Mouse (Mus musculus) hindbrain, embryonic 15.5 days (tissue): ENCODE results near the gene Barhl2. TPM values are rescaled to one million over a fixed set of nuclear protein-coding genes. Genes with fewer than 3 reads are reported as not detected.
A peak's percentile ranks its signal among the peaks of the same experiment; 100 is the strongest.

ENCODE experiments used
- ATAC-seq: fragments of 200-750 bp; cut with Nextera tagmentation; 2 replicates; pipeline ENCODE4 v1.8.0; 2017; ENCODE audit warnings: low read depth, moderate number of reproducible peaks, moderate TSS enrichment; ENCODE audit not compliant: low FRiP score
- H3K27ac ChIP-seq: fragments of 300-500 bp; sonication (generic); replicated peaks from 2 replicates; pipeline ENCODE4 v1.5.1; 2015; ENCODE audit warnings: mild to moderate bottlenecking, inconsistent platforms
- H3K27me3 ChIP-seq: fragments of 300-500 bp; sonication (generic); 2 replicates; pipeline ENCODE4 v1.6.1; 2015; ENCODE audit warnings: control low read depth, inconsistent platforms
- H3K36me3 ChIP-seq: fragments of 300-500 bp; sonication (generic); 2 replicates; pipeline ENCODE4 v1.6.1; 2015; ENCODE audit warnings: control low read depth, inconsistent platforms
- H3K4me1 ChIP-seq: fragments of 300-500 bp; sonication (generic); replicated peaks from 2 replicates; pipeline ENCODE4 v1.6.1; 2015; ENCODE audit warnings: control low read depth, inconsistent platforms
- H3K4me2 ChIP-seq: fragments of 300-500 bp; sonication (generic); 2 replicates; pipeline ENCODE4 v1.6.1; 2015; ENCODE audit warnings: moderate library complexity, mild to moderate bottlenecking, inconsistent platforms
- H3K4me3 ChIP-seq: fragments of 300-500 bp; sonication (generic); 2 replicates; pipeline ENCODE4 v1.5.1; 2015; ENCODE audit warnings: mild to moderate bottlenecking, inconsistent platforms
- H3K9ac ChIP-seq: fragments of 300-500 bp; sonication (generic); 2 replicates; pipeline ENCODE4 v1.6.1; 2015; ENCODE audit warnings: inconsistent platforms
- H3K9me3 ChIP-seq: fragments of 300-500 bp; sonication (generic); 2 replicates; pipeline ENCODE4 v1.6.1; 2016; ENCODE audit warnings: control low read depth, inconsistent platforms
- WGBS: fragments of 180-500 bp; shearing (Covaris S2); methylation state at CpG from one replicate; pipeline ENCODE4 v1.1.7; 2015; 5-methylcytosine and 5-hydroxymethylcytosine counted together
- polyA plus RNA-seq: library from polyadenylated mRNA; unstranded; fragments of >200 nt; fragmentation: Nextera tagmentation; extraction: Ambion mirVana; gene quantifications from 2 replicates; pipeline ENCODE4 v1.2.1, GENCODE M21; 2015

Barhl2 gene
- polyA plus RNA-seq, 1 experiment from 2014 or later = 1.6 TPM

GRCm38 (mm10) chr5:106461913-106462312, 3.9 kb upstream of the Barhl2 start:
- no peaks in the 10 kb centered on the region for H3K9me3 ChIP-seq
- no peaks in the 10 kb centered on the region for H3K36me3 ChIP-seq
- H3K4me1 ChIP-seq = peaks cover 25% of the 10 kb centered on the region
- H3K4me2 ChIP-seq = no peak overlapping the region
- H3K27ac ChIP-seq = no peak overlapping the region
- no peak overlapping the region for H3K9ac ChIP-seq
- no peak for ATAC-seq
- WGBS = 0% methylated on average over 4 of the region's 4 CpGs
- H3K4me3 ChIP-seq = no peak overlapping the region
- H3K27me3 ChIP-seq = peaks cover 82% of the 10 kb centered on the region

GRCm38 (mm10) chr5:106461431-106461830, 3.5 kb upstream of the Barhl2 start:
- Histone ChIP-seq H3K36me3 (no peaks in the 10 kb centered on the region), H3K9ac (no peak overlapping the region), H3K4me2 (no peak overlapping the region), H3K4me1 (peaks cover 25% of the 10 kb centered on the region), H3K4me3 (no peak overlapping the region), H3K27me3 (peaks cover 81% of the 10 kb centered on the region), H3K9me3 (no peaks in the 10 kb centered on the region), H3K27ac (no peak overlapping the region)
- no peak for ATAC-seq
- WGBS = 5% methylated on average over 3 of the region's 3 CpGs

- no peak overlapping the region for H3K27ac ChIP-seq
- no peak for ATAC-seq
- under 1% methylated on average over 17 of the region's 17 CpGs for whole genome bisulfite sequencing
- H3K27me3 ChIP-seq = peaks cover 81% of the 10 kb centered on the region
- H3K4me3 ChIP-seq = no peak overlapping the region
- no peak overlapping the region for H3K4me2 ChIP-seq
- no peaks in the 10 kb centered on the region for H3K36me3 ChIP-seq
- peaks cover 25% of the 10 kb centered on the region for H3K4me1 ChIP-seq
- no peaks in the 10 kb centered on the region for H3K9me3 ChIP-seq
- no peak overlapping the region for H3K9ac ChIP-seq
Measured at GRCm38 (mm10) chr5:106460535-106460934, 2.6 kb upstream of the Barhl2 start.

- Histone ChIP-seq H3K27ac (no peak overlapping the region), H3K4me2 (no peak overlapping the region), H3K9me3 (no peaks in the 10 kb centered on the region), H3K36me3 (no peaks in the 10 kb centered on the region), H3K9ac (no peak overlapping the region), H3K4me3 (no peak overlapping the region), H3K27me3 (peaks cover 81% of the 10 kb centered on the region), H3K4me1 (peaks cover 22% of the 10 kb centered on the region)
- under 1% methylated on average over 22 of the region's 22 CpGs for WGBS
- no peak for ATAC-seq
Measured at GRCm38 (mm10) chr5:106460001-106460511, 2.1 kb upstream of the Barhl2 start.

GRCm38 (mm10) chr5:106459120-106459641, 1.2 kb upstream of the Barhl2 start:
- under 1% methylated on average over 31 of the region's 31 CpGs for WGBS

GRCm38 (mm10) chr5:106458477-106459119, 632 bp upstream of the Barhl2 start:
- peak; percentile 57 for ATAC-seq
- peaks cover 79% of the 10 kb centered on the region for H3K27me3 ChIP-seq
- H3K9ac ChIP-seq = no peak overlapping the region
- peak overlapping the region; percentile 39 for H3K4me3 ChIP-seq
- H3K4me2 ChIP-seq = peak overlapping the region; percentile 61
- H3K27ac ChIP-seq = no peak overlapping the region
- no peaks in the 10 kb centered on the region for H3K9me3 ChIP-seq
- WGBS = under 1% methylated on average over 66 of the region's 68 CpGs
- H3K36me3 ChIP-seq = no peaks in the 10 kb centered on the region
- peaks cover 16% of the 10 kb centered on the region for H3K4me1 ChIP-seq

More at GRCm38 (mm10) chr5:106459120-106459641, 1.2 kb upstream of the Barhl2 start:
- H3K4me2 ChIP-seq = peak overlapping the region; percentile 61
- ATAC-seq = no peak
- H3K9me3 ChIP-seq = no peaks in the 10 kb centered on the region
- H3K27me3 ChIP-seq = peaks cover 81% of the 10 kb centered on the region
- no peak overlapping the region for H3K27ac ChIP-seq
- H3K4me1 ChIP-seq = peaks cover 22% of the 10 kb centered on the region
- H3K4me3 ChIP-seq = peak overlapping the region; percentile 39
- H3K9ac ChIP-seq = no peak overlapping the region
- no peaks in the 10 kb centered on the region for H3K36me3 ChIP-seq

GRCm38 (mm10) chr5:106457111-106457925, 648 bp downstream of the Barhl2 start:
- Histone ChIP-seq H3K9ac (no peak overlapping the region), H3K27ac (no peak overlapping the region), H3K4me1 (peaks cover 15% of the 10 kb centered on the region), H3K36me3 (no peaks in the 10 kb centered on the region), H3K9me3 (no peaks in the 10 kb centered on the region), H3K27me3 (peaks cover 73% of the 10 kb centered on the region), H3K4me2 (peak overlapping the region; percentile 61), H3K4me3 (peak overlapping the region; percentile 39)
- under 1% methylated on average over 63 of the region's 63 CpGs for WGBS
- no peak for ATAC-seq

- no peak for ATAC-seq
- WGBS = 2% methylated on average over 7 of the region's 7 CpGs
- H3K4me2 ChIP-seq = no peak overlapping the region
- no peak overlapping the region for H3K27ac ChIP-seq
- H3K4me1 ChIP-seq = peaks cover 15% of the 10 kb centered on the region
- no peak overlapping the region for H3K9ac ChIP-seq
- peak overlapping the region; percentile 11 for H3K4me3 ChIP-seq
- H3K27me3 ChIP-seq = peaks cover 72% of the 10 kb centered on the region
- H3K36me3 ChIP-seq = no peaks in the 10 kb centered on the region
- H3K9me3 ChIP-seq = no peaks in the 10 kb centered on the region
Measured at GRCm38 (mm10) chr5:106455984-106456383, 2.0 kb downstream of the Barhl2 start.

GRCm38 (mm10) chr5:106455106-106455920, 2.7 kb downstream of the Barhl2 start:
- Histone ChIP-seq H3K4me2 (peak overlapping the region; percentile 16), H3K4me3 (peak overlapping the region; percentile 11), H3K4me1 (peaks cover 15% of the 10 kb centered on the region), H3K36me3 (no peaks in the 10 kb centered on the region), H3K9me3 (no peaks in the 10 kb centered on the region), H3K9ac (no peak overlapping the region), H3K27ac (no peak overlapping the region), H3K27me3 (peaks cover 74% of the 10 kb centered on the region)
- 4% methylated on average over 17 of the region's 17 CpGs for WGBS
- no peak for ATAC-seq

GRCm38 (mm10) chr5:106454411-106455105, 3.4 kb downstream of the Barhl2 start:
- Histone ChIP-seq H3K4me2 (0 out of 2 replicates have a peak overlapping the region, but pooled peaks have one; percentile 16), H3K9me3 (no peaks in the 10 kb centered on the region), H3K4me1 (peaks cover 15% of the 10 kb centered on the region), H3K4me3 (peak overlapping the region; percentile 11; the same call in 1 of the 2 replicates), H3K9ac (no peak overlapping the region), H3K27me3 (peaks cover 78% of the 10 kb centered on the region), H3K36me3 (no peaks in the 10 kb centered on the region), H3K27ac (no peak overlapping the region)
- WGBS = 3% methylated on average over 9 of the region's 9 CpGs
- ATAC-seq = no peak

GRCm38 (mm10) chr5:106453886-106454321, 4.1 kb downstream of the Barhl2 start:
- Histone ChIP-seq H3K9ac (no peak overlapping the region), H3K27me3 (peaks cover 80% of the 10 kb centered on the region), H3K4me2 (peak overlapping the region; percentile 27), H3K9me3 (no peaks in the 10 kb centered on the region), H3K27ac (no peak overlapping the region), H3K36me3 (no peaks in the 10 kb centered on the region), H3K4me1 (peaks cover 11% of the 10 kb centered on the region), H3K4me3 (peak overlapping the region; percentile 11)
- ATAC-seq = no peak
- under 1% methylated on average over 13 of the region's 13 CpGs for WGBS
